Mouse (Mus musculus): Measurements from ENCODE around the gene Sox5. TPM values are rescaled to one million over a fixed set of nuclear protein-coding genes. Genes with fewer than 3 reads are reported as not detected.

Gene Sox5
- polyA plus RNA-seq, 2 experiments from 2014 or later = 0.08 to 0.37 TPM

DNA sequence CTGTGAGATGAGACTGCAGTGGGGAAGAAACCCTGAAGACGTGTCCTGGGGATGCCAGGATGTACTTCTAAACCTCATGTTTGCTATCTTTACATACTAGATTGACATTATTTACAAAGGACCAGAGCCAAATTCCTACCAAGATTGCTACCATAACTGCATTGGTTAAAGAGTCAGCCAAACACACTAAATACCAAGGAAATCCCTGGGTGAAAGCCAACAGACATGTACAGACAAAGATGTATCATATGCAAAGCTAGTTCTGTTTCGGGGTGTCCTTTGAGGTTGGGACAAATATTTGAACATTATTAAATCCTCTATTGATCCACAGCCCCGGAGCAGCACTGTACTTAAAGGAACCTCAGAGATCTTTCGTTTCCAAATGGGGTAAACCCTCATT lies 611.2 kb downstream of the Sox5 start:
- ATAC-seq = no peak

GRCm38 (mm10) chr6:144169791-144170190 lies 612.0 kb downstream of the Sox5 start:
- no peak for ATAC-seq

DNA sequence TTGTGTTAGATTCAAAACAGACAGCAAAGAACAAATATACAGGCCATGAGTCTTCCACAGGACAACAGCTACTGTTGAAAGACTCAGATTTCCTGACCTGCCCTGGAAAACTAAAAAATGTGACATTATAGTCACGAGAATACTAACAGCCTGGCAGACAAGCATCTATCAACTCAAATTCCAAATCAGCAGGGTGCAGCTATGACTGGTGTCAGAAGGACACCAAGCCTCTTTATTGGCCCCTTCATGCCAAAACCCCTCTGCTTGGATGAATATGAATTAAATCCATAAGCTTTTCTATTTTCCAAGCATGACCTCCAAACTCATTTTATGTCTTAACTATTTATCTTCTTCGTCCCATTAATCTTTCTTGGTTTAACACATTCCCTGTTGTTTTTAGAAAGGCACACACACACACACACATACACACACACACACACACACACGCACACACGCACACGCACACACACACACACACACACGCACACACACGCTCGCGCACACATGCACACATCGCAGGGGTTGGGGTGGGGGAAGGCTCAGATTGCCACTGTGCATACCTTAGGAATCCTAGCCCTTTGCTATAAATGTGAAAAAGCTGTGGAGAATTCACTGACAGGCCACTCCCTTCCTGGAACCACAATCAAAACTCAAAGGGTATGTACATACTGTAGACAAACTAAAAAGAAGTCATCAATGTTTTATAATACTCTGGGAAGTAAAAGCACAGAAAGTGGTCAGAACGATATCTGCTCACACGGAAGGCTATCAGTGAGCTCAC lies 612.9 kb downstream of the Sox5 start:
- no peak for ATAC-seq

- ATAC-seq = no peak
These were observed 614.7 kb downstream of the Sox5 start for GRCm38 (mm10) chr6:144167058-144167457.

- no peak for ATAC-seq
These were observed 615.1 kb downstream of the Sox5 start for GRCm38 (mm10) chr6:144166651-144167050.

GRCm38 (mm10) chr6:144166104-144166503 lies 615.7 kb downstream of the Sox5 start:
- no peak for ATAC-seq

DNA sequence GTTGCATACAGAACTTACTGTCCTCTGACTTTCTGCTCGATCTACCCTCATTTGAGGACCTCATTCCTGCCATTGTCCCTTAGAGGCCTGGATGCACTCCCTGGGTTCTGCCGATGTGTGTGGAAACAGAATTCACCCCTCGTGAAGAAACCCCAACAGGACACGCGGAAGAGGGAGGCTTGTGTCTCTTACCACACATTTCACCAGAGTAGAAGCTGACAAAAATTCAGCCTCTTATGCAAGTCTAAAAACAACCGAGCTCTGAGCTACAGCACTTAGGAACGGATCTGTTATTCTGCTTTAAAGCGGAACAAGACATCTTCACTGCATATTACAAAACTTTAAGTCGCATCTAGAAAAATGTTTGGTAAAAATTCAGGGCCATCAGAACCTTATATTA lies 618.3 kb downstream of the Sox5 start:
- no peak for ATAC-seq

DNA sequence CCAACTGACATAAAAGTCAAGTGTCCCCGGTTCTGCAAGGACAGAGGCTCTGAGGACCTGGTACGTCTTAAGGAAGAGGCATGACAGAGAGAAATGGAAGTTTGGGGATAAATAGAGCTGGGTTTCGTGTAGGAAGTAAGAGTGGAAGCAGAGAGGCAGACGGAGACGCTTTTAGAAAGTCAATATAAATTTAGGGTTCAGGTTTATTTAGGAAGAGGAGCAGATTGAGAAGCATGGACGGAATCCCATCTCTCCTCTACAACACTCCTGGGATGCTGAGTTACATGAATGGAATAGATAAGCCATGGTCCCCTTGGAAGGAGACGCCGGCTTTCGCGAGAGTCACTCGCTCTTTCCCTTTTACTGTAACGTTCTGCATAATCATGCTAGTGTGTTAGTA lies 623.1 kb downstream of the Sox5 start:
- ATAC-seq = no peak

DNA sequence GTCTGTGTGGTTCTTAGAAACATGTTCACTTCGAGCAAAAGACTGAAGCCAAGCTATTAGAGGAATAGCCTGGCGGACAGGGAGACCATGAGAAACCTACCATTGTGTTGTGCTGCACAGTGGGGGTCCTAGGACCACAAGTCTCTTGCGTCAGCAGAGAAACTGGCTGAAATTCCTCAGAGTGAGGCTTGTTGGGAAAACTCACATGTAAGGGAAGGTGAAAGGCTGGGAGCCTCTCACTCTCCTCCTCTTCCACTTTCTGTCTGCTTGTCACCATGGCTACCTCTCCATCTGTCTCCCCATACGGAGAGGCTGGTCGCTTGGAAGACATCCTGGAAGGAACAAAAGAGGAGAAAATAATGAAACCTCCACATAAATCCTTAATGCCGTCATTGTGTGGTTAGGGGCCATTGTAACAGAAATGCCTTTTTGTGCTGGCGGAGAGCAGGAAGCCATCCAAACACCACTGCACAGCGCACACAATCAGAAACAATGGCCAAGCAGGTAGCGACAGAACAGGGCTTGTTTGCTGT lies 626.8 kb downstream of the Sox5 start:
- no peak for ATAC-seq

GRCm38 (mm10) chr6:144151957-144152356 lies 629.8 kb downstream of the Sox5 start:
- ATAC-seq = no peak

- ATAC-seq = no peak
These were observed 630.7 kb downstream of the Sox5 start for GRCm38 (mm10) chr6:144151075-144151474.

GRCm38 (mm10) chr6:144137397-144137796 lies 644.4 kb downstream of the Sox5 start:
- ATAC-seq = no peak

DNA sequence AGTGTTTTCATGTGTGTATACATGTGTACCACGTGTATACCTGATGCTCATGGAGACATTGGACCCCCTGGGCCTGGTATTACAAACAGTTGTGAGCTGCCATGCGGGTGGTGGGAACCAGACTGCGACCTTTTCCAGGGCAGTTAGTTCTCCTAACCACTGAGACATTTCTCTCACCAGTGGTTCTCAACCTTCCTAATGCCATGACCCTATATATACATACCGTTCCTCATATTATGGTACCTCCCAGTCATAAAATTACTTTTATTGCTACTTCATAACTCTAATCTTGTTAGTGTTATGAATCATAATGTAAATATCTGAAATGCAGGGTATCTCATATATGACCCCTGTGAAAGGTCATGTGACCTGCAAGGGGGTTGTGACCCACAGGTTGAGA lies 644.9 kb downstream of the Sox5 start:
- ATAC-seq = no peak

GRCm38 (mm10) chr6:144129927-144130326 lies 651.9 kb downstream of the Sox5 start:
- ATAC-seq = no peak

- no peak for ATAC-seq
These were observed 661.8 kb downstream of the Sox5 start for GRCm38 (mm10) chr6:144119961-144120360.

DNA sequence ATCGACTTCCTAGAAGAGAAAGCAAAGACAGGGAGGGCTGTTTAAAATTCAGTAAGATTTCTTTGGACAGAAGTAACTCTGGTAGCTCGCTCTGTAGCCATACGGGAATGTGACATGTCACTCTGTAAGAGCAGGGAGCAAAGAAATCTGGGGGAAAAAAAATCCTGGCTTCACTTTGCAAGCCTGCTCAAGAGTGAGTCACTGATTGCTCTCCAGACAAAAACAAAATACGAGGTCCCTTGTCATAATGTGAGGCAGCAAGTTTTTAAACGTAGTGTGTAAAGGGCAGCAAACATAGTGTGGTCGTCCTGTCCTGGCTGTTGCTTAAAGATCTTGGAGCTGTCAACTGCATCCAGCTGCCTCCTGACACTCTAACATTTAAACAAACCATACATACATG lies 665.1 kb downstream of the Sox5 start:
- no peak for ATAC-seq

GRCm38 (mm10) chr6:144111561-144111960 lies 670.2 kb downstream of the Sox5 start:
- no peak for ATAC-seq

- no peak for ATAC-seq
These were observed 674.9 kb downstream of the Sox5 start for GRCm38 (mm10) chr6:144106848-144107247.

DNA sequence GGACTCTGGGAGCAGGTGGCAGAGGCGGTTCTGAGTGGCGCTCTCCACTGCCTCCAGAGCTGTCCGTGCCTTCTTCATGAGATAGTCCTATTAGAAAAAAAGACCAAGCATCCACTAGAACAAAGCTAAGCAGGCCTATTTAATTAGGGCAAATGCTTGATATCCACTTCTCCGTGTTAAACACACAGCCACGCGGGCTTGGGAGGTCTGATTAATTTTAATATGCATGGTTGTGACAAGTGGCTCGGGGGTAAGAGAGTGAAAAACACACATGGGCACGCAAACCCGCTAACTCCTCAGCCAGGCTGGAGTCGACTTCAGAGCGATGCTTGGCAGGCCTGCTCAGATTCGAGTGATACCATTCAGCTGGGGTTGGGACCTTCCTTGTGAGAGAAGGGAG lies 676.1 kb downstream of the Sox5 start:
- ATAC-seq = no peak

DNA sequence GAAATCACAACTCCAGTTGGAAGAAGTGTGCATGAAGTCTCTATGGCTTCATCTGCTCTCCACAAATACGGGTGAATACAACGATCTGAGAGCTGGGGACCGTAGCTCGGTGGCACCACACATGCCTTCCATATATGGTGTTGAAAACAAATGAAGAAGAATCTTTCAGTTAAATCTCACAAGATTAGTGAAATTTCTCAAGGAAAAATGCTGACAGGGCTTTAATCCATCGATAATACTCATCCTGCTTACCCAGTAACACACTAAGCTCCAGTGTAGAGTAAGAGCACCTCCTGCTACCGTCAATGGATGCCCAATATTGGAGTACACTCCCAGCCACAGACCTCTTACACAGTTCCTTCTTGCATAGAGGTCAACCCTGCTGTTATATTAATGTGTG lies 678.2 kb downstream of the Sox5 start:
- ATAC-seq = no peak

DNA sequence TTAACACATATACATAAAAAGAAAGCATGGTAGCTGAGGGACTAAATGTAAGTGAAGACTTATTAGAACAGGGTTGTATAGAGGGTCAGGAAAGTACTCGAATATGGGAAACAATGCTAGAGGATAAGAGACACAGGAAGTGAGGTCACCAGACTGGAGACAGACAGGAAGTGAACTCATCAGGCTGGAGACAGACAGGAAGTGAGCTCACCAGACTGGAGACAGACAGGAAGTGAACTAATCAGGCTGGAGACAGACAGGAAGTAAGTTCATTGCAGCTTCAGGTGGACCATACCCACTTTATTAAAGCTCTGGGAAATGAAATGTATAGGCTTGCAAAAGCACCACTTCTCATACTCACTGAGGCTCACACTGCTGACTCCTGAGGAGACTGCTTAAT lies 680.9 kb downstream of the Sox5 start:
- peak; percentile 32 for ATAC-seq

DNA sequence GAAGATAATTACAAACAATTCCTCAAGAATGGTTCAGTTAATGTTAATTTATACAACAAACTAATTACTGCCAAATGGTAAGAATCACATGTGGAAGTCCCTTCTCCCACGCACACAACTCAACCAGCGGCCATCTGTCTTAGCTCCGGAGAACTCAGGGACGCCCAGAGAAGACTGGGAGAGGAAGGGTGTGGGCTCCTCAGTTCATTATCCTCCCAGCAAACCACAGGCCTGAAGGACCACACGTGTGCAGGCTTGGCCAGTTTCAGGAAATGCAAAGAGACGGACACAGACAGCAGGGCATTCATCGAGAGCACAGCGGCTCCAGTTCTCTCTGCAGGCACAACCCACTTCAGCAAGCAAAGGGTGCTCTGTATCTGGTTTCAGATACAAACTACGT lies 683.7 kb downstream of the Sox5 start:
- ATAC-seq = no peak

- ATAC-seq = no peak
These were observed 693.5 kb downstream of the Sox5 start for GRCm38 (mm10) chr6:144088256-144088655.

GRCm38 (mm10) chr6:144086096-144086810 lies 695.5 kb downstream of the Sox5 start:
- no peak for ATAC-seq

Data from activated CD4-positive, CD25-positive, alpha-beta regulatory T cell, adult 4 months (primary cell).